Mouse (Mus musculus) thymus, adult 2 months (tissue): ENCODE measurements around the gene Anks1.
A peak's percentile ranks its signal among the peaks of the same experiment; 100 is the strongest.

ENCODE experiments used
- CTCF ChIP-seq: fragments of 200-500 bp; IDR thresholded peaks from 2 replicates; pipeline ENCODE4 v1.5.1; 2012; ENCODE audit warnings: mild to moderate bottlenecking, control low read depth, low read length, moderate library complexity, borderline replicate concordance; ENCODE audit not compliant: control insufficient read depth, poor library complexity, insufficient read depth; ENCODE audit errors: extremely low read depth
- POLR2A ChIP-seq: fragments of 200-500 bp; IDR thresholded peaks from 2 replicates; pipeline ENCODE4 v1.6.1; 2012; ENCODE audit warnings: mild to moderate bottlenecking, low read length, control low read depth, moderate library complexity; ENCODE audit not compliant: control insufficient read depth, poor library complexity, insufficient read depth; ENCODE audit errors: extremely low read depth

- TF ChIP-seq CTCF (no peak), POLR2A (peak; percentile 56; the same call in 1 of the 2 replicates)
Measured at GRCm38 (mm10) chr17:28080045-28080816, 171.1 kb downstream of the Anks1 start, which contains the start of gene Tcp11.
